Mouse (Mus musculus) embryonic stem cell, embryonic (primary cell): Measurements from ENCODE around the gene Abcc1.

Experiments
- CTCF ChIA-PET, 4 experiments: fragments of 300-600 bp in 2 of 4; fragments of 350-600 bp in 2 of 4; sonication (Branson Sonifier 250); formaldehyde crosslinking; loops; one replicate each; lab custom pipeline; 2022; ENCODE audit warnings: inconsistent platforms in 2 of 4; lab: Charles Lee
- POLR2A ChIA-PET, 4 experiments: fragments of 300-600 bp in 2 of 4; fragments of 350-600 bp in 2 of 4; sonication (Branson Sonifier 250); formaldehyde crosslinking; loops; one replicate each; lab custom pipeline; 2022; ENCODE audit warnings: antibody characterized with exemption in 4 of 4, inconsistent platforms in 1 of 4; lab: Charles Lee

The Abcc1 gene

DNA sequence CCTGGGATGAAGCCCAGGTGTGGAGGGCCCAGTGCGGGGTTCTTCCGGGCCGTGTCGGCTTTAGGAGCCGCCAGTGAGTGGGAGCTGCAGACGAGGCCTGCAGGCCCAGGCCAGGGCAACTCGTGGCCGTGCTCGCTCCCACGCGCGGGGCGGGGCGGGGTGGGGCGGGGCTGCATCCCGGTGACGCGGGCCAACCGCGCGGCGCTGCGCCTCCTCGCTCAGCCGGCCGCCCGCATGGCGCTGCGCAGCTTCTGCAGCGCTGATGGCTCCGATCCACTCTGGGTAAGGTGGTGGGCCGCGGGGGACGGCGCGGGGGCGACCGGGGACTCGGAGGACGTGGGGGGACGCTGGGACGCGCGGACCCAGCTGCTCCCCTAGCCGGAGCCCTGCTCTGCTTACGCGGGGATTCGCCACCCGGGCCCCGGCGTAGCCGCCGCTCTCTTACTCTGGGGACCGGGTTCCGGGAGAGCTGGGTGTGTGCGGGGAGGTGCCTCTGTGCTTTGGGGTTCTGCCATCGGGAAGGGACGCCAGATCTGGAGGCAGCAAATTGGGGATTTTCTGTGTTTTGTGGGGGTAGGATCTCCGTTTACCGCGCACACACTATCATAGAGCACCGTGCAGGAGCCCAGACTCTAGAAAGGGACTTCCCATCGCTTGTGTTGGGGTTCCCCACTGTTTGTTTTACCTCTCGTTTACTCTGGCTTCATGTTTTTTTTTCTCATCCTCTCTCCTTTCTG is at the start of gene Abcc1:
Gene Abcc1 (plus strand): TSS at position 197 of the 737 bp plus-strand sequence.
- ChIA-PET CTCF (interaction anchor here in 1 of 4 experiments (0.8 kb wide), 1 partner anchor 18 kb away, joined by 3 read pairs; no protein-coding TSS in a partner anchor), POLR2A (interaction anchor here (0.5 to 3.4 kb wide), 23 partner anchors 8 to 1276 kb away, joined by 3 to 37 read pairs (median 3); partner anchors contain the start of gene Fopnl (in 3 of the 4))

DNA sequence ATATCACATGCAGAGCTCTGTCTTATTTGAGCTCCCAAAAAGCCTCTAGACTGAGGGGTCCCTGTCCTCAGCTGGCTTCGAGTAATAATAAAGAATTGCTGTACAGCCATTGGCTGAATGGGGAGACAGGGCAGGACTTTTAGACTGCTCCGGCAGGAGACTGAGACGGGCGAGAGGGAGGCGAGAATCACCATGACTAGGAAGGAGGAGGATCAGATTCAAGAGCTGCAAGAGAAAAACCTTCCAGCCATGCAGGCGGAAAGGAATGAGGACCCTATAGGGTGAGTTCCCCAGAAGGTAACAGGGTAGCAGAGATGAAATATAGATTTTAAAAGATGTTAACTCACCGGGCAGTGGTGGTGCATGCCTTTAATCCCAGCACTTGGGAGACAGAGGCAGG is 48.4 kb upstream of the Abcc1 start:
- ChIA-PET CTCF (interaction anchor here in 2 of 4 experiments (0.9 to 2.2 kb wide), 3 partner anchors 75 to 77 kb away, joined by 3 to 9 read pairs (median 4); no protein-coding TSS in a partner anchor), POLR2A (interaction anchor here in 2 of 4 experiments (0.5 to 1.4 kb wide), 3 partner anchors 8 to 1194 kb away, joined by 3 read pairs; no protein-coding TSS in a partner anchor)

- ChIA-PET CTCF (interaction anchor here in 3 of 4 experiments (0.6 to 1.4 kb wide), 5 partner anchors 9 to 414 kb away, joined by 3 to 22 read pairs (median 3); partner anchors contain the start of genes Mpv17l (in 1 of the 3) and Pdxdc1 (in 1 of the 3)), POLR2A (interaction anchor here (0.7 to 2.4 kb wide), 51 partner anchors 7 to 1320 kb away, joined by 3 to 23 read pairs (median 4); partner anchors contain the start of genes Abcc1 (in 4 of the 4), Ifitm7 (in 1 of the 4), Mpv17l (in 1 of the 4) and Ntan1 (in 1 of the 4))
Measured at GRCm38 (mm10) chr16:14316884-14317876, 44.2 kb upstream of the Abcc1 start, which contains the start of gene Fopnl. Gene Fopnl (minus strand): TSS chr16:14317405.

GRCm38 (mm10) chr16:14319681-14320080 is 41.7 kb upstream of the Abcc1 start:
- POLR2A ChIA-PET = interaction anchor here in 1 of 4 experiments (1.6 to 2.4 kb wide), 2 partner anchors 41 to 52 kb away, joined by 6 to 7 read pairs; partner anchors contain the start of gene Abcc1
- CTCF ChIA-PET = no interaction called here

GRCm38 (mm10) chr16:14320494-14320893 is 40.9 kb upstream of the Abcc1 start:
- POLR2A ChIA-PET = no interaction called here
- CTCF ChIA-PET = no interaction called here

- POLR2A ChIA-PET = interaction anchor here in 2 of 4 experiments (1.2 kb wide), 2 partner anchors 11 kb away, joined by 5 read pairs; partner anchors contain the start of gene Fopnl (in 2 of the 2)
Measured at GRCm38 (mm10) chr16:14328156-14328555, 33.2 kb upstream of the Abcc1 start.

DNA sequence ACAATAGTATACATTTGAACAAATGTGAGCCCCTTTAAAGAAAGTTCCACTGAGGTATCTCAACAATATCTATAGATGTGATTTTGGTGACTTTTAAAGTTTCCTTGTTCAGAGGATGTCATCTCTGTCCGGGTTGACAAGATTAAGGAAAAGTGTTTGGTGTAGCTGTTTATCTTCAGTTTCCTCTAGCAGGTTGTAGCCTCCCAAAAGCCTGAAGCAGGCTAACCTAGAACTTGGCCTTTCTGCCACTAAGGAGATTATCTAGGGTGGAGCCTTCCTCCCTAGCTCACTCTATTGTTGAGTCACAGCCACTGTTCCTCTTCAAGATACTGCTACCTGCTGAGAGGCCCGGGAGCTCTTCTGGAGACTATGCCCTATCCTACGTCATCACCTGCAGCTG is 16.4 kb upstream of the Abcc1 start:
- POLR2A ChIA-PET = interaction anchor here in 3 of 4 experiments (0.6 to 4.3 kb wide), 9 partner anchors 13 to 606 kb away, joined by 3 to 15 read pairs (median 4); partner anchors contain the start of gene Fopnl (in 2 of the 3)
- CTCF ChIA-PET = no interaction called here

More at GRCm38 (mm10) chr16:14328156-14328555, 33.2 kb upstream of the Abcc1 start:
- CTCF ChIA-PET = interaction anchor here in 1 of 4 experiments (0.7 kb wide), 1 partner anchor 127 kb away, joined by 6 read pairs; no protein-coding TSS in a partner anchor

- ChIA-PET CTCF (no interaction called here), POLR2A (interaction anchor here in 1 of 4 experiments (2.3 to 2.4 kb wide), 2 partner anchors 10 to 34 kb away, joined by 9 to 13 read pairs; partner anchors contain the start of genes Abcc1 and Fopnl)
Measured at GRCm38 (mm10) chr16:14351571-14351970, 9.8 kb upstream of the Abcc1 start.

DNA sequence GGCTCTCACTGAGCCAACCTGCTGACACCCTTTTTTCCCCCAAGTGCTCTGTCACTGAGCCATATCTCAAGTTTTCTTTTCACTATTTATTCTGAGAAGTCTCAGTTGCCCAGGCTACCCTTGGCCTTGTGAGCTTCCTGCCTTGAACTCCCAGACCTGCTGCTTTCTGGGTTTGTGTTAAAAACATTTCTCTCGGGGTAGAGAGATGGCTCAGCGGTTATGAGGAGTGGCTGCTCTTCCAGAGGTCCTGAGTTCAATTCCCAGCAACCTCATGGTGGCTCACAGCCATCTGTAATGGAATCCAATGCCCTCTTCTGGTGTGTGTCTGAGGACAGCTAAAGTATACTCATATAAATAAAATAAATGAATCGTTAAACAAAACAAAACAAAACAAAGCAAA is 9.1 kb upstream of the Abcc1 start:
- ChIA-PET CTCF (interaction anchor here in 1 of 4 experiments (0.7 kb wide), 1 partner anchor 33 kb away, joined by 4 read pairs; no protein-coding TSS in a partner anchor), POLR2A (interaction anchor here in 2 of 4 experiments (0.5 to 2.4 kb wide), 10 partner anchors 8 to 1494 kb away, joined by 3 to 13 read pairs (median 4); partner anchors contain the start of genes Abcc1 (in 2 of the 2) and Fopnl (in 1 of the 2))

GRCm38 (mm10) chr16:14352663-14353062 is 8.7 kb upstream of the Abcc1 start:
- POLR2A ChIA-PET = interaction anchor here in 2 of 4 experiments (0.5 to 2.4 kb wide), 11 partner anchors 8 to 1493 kb away, joined by 3 to 13 read pairs (median 4); partner anchors contain the start of genes Abcc1 (in 2 of the 2) and Fopnl (in 1 of the 2)
- CTCF ChIA-PET = interaction anchor here in 1 of 4 experiments (0.6 to 0.7 kb wide), 2 partner anchors 33 to 60 kb away, joined by 4 read pairs; no protein-coding TSS in a partner anchor

GRCm38 (mm10) chr16:14357859-14358258 is 3.5 kb upstream of the Abcc1 start:
- ChIA-PET POLR2A (interaction anchor here in 1 of 4 experiments (0.8 to 1.2 kb wide), 5 partner anchors 8 to 51 kb away, joined by 3 to 5 read pairs (median 4); no protein-coding TSS in a partner anchor), CTCF (no interaction called here)

DNA sequence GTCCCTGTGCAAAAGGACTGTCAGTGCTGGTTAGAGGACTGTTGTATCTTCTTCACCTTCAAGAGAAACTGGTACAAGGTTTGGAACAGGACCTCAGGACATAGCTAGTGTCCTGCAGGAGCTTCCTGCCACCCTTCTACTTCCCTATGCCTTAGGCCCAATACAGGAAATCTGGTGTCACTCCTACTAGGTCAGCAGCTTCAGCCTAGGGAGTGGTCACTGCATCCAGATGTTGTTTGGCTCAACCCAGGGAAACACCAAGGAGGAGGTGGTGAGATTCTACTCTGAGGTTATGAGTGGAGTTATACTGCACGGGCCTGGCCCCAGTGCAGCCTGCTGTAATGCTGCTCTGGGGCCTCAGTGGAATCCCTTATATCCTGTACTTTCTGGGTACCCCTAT is 2.8 kb upstream of the Abcc1 start:
- POLR2A ChIA-PET = interaction anchor here in 1 of 4 experiments (1.0 to 1.2 kb wide), 3 partner anchors 11 to 52 kb away, joined by 3 to 5 read pairs (median 4); no protein-coding TSS in a partner anchor
- CTCF ChIA-PET = no interaction called here

DNA sequence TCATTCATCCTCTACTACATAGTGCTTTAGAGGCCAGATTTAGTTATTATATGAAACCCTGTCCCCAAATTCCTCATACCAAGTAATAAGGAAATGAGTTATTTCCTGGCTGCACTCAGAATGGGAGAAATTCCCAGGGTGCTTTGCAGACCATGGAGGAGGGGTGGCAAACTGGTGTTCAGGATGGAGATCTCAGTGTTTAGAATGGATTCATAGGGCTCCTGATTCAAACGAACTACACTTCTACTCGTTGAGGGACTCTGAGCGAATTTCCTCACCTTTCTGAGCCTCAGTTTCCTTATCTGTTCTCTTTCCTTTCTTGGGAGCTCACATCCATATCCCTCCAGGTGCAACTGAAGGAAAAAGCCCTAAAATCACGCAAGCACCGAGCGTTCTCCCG is 427 bp upstream of the Abcc1 start:
- CTCF ChIA-PET = interaction anchor here in 1 of 4 experiments (0.8 kb wide), 1 partner anchor 18 kb away, joined by 3 read pairs; no protein-coding TSS in a partner anchor
- POLR2A ChIA-PET = interaction anchor here (0.6 to 3.4 kb wide), 20 partner anchors 8 to 1250 kb away, joined by 3 to 37 read pairs (median 4); partner anchors contain the start of gene Fopnl (in 3 of the 4)

GRCm38 (mm10) chr16:14362099-14362820 is 902 bp downstream of the Abcc1 start:
- POLR2A ChIA-PET = interaction anchor here (0.5 to 3.4 kb wide), 17 partner anchors 8 to 1275 kb away, joined by 3 to 37 read pairs (median 3); partner anchors contain the start of gene Fopnl (in 3 of the 4)
- CTCF ChIA-PET = no interaction called here

DNA sequence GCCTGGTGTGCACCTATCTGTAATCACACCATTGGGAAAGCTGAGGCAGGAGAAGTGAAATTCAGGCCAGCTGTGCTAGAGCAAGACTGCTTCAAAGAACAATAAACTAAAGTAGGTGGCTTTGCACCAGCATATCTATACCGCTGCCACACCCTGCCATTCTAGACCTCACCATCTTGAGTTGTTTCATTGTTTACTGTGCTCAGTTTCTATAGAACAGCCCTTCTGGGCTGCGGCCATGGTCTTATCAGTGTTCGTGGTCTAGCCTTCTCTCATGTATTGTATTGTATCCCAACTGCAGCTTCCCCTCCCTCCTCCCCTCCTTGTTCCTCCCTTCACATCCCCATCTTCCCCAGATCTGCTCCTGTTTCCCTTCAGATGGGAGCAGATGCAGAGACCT is 2.1 kb downstream of the Abcc1 start:
- ChIA-PET POLR2A (interaction anchor here in 2 of 4 experiments (0.9 to 3.4 kb wide), 7 partner anchors 8 to 46 kb away, joined by 3 to 37 read pairs (median 3); partner anchors contain the start of gene Fopnl (in 1 of the 2)), CTCF (no interaction called here)

DNA sequence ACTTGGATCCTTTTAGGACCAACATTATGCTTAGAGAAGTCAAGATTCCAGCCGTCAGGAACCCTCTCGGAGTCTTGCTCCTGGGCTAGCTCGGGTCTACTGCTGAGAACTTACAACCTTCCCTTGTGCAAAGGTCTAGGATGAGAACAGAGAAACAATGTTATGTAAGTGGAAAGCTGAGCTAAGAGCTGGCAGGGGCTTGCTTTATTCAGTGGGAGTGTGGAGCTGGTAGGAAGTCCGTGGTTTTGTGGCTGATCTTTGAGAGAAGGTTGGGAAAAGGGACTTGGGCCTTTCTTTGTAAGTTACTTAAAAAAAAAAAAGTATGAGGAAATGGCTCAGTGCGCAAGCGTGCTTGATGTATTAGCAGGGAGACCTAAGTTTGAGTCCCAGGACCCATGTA is 2.7 kb downstream of the Abcc1 start:
- ChIA-PET POLR2A (interaction anchor here in 1 of 4 experiments (1.0 to 3.4 kb wide), 4 partner anchors 9 to 47 kb away, joined by 3 to 37 read pairs (median 8); partner anchors contain the start of gene Fopnl), CTCF (no interaction called here)
